Mouse (Mus musculus) splenic B cell, adult 2 months (primary cell): ENCODE measurements at regions not wholly inside any gene's neighbourhood (a gene's known extent, or its start where the extent isn't known, plus 50 kb on each side); places are given as distances from the start of the nearest gene placed in this dataset.

ENCODE experiments used
- DNase-seq: peaks from one replicate; pipeline ENCODE4 v3.0.0-alpha.2; 2011; ENCODE audit warnings: low read depth, low spot score
- H3K27me3 ChIP-seq: 2 replicates; pipeline ENCODE4 v1.6.1; 2012; ENCODE audit warnings: mild to moderate bottlenecking, low read length, moderate library complexity, mixed read lengths; ENCODE audit not compliant: control insufficient read depth, poor library complexity, insufficient read depth, severe bottlenecking
- H3K36me3 ChIP-seq: 2 replicates; pipeline ENCODE4 v1.6.1; 2012; ENCODE audit warnings: mild to moderate bottlenecking, low read length, moderate library complexity, mixed read lengths; ENCODE audit not compliant: control insufficient read depth, poor library complexity, insufficient read depth, severe bottlenecking

DNA sequence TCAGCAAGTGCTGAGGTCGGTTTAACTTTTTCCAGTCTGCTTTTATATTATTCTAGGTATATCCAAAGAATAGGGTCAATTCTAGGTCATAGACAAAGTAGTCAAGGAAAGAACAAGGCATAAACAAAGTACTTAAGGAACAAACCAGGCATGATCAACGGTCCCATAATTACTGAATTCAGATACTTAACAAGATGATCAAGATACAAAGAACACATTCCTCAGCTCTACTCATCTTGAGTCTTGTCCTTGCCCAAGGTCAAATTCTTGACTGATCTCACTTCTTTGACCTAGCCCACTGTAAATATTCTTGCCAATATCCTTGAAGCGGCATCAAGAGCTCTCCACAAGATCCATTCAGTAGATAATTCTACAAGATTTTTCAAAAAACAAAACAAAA, 458.1 kb upstream of the Nr5a2 start:
- no peaks in the 10 kb centered on the region for H3K36me3 ChIP-seq
- no peak for DNase-seq
- no peaks in the 10 kb centered on the region for H3K27me3 ChIP-seq

DNA sequence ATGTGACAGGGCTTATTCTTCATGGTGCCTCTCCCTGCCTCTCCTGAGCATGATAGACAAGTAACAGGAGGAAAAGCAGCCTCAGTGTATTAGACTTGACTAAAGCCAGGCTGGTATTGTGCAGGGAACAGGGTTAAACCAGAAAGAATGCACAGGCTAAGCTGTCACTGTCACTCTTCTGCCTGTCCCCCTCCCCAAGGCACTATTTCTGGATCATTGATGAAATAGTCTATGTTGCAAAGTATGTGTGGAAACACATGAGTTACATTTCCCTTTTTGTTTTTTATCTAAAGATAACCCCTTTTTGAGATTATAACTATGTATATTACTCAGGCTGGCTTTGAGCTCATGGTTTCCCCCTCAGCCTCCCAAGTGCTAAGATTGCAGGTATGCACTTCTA, 436.5 kb upstream of the Nr5a2 start:
- H3K36me3 ChIP-seq = no peaks in the 10 kb centered on the region
- no peak for DNase-seq
- no peaks in the 10 kb centered on the region for H3K27me3 ChIP-seq

DNA sequence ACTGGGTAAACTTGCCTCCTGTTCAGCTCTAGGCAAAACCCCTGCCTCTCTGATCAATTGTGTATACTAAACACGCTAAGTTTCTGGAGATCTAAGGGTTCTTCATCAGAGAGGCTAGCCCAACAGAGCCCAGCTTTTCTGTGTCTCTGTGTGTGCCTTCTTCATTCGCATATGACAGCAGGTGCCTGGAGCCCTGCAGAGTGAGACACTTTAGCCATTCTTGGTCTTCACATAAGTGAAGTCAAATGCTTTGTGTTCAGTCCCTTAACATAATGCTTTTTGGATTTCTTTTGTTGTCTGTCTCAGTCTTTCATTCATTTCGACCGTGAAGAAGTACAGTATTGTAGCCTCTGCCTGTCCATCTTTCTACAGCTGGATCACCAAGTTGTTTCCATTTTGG, 427.3 kb upstream of the Nr5a2 start:
- DNase-seq = no peak
- Histone ChIP-seq H3K27me3 (no peaks in the 10 kb centered on the region), H3K36me3 (no peaks in the 10 kb centered on the region)

DNA sequence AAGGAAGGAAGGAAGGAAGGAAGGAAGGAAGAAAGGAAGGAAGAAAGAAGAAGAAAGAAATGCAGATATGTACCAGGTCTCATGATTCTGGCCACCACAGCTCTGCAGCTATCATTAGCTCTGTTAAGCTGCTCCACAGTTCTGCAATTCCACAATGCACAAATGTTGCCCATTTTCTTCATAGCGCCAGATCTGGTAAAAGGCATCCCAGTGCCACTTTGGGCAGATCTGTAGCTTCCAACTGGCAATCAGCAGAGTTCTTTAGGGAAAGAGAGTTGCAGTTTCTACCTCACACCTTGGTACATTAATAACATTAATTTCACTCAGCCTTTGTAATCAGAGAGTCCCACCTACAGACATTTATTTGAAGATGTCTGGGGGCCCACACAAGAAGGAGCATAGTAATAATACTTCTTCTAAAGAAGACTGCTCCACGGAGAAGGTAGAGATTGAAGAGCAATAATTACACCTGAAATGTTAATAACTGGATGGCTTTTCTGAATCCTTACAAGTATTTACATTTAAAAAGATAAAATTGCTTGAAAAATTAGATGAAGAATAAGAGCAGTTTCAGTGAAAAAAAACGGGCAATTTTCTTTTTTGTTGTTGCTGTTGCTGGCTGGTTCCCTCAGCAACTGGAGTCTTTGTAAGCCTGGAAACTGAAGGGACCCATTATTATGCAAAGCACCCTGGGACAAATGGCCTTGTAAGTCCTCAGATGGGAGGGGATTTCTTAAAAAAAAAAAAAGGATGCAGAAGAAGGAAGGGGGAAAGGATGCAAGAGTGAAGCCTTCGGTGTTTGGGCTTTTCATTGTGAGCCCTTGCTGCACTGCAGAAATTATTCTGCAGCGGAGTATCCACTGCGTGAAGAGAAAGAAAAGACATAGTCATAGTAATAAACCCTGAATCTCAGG, 418.1 kb upstream of the Nr5a2 start:
- Histone ChIP-seq H3K36me3 (no peaks in the 10 kb centered on the region), H3K27me3 (no peaks in the 10 kb centered on the region)
- no peak for DNase-seq

DNA sequence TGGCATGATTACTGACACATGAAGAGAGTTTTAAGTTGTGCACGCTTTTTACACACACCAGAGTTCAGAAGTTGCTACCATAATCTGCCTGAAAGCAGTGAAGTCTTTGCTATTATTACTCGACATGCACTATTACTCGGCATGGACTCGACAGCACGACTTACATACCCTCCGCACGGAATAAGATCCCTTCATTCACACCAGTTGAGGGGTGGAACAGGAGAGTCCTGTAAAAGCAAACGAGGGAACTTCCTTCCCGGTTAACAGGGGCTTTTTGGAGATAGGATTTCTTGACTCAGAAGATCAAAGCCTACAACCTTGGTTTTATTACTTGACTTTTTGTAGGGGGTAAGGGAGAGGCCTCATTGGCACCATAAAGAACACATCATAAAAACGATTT, 416.4 kb upstream of the Nr5a2 start:
- no peaks in the 10 kb centered on the region for H3K27me3 ChIP-seq
- no peaks in the 10 kb centered on the region for H3K36me3 ChIP-seq
- DNase-seq = no peak

DNA sequence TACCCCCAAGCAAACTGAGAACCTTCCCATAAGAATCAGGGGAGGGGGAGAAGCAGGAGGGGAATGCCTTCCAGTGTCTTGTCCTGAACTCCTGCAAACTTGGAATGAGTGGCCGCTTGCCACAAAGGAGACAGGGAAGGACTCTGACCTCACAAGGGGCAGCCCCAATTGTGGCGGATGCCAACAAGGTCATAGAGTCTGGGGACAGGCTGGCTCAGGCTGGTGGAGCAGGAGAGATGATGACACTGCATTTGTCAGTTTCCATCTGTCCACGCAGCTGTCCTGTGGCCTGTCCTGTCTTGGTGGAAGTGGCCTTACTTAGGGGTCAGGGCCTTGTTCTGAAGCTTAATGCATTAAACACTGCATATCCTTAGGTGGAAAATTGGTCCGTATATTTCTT, 414.4 kb upstream of the Nr5a2 start:
- no peak for DNase-seq
- Histone ChIP-seq H3K36me3 (no peaks in the 10 kb centered on the region), H3K27me3 (no peaks in the 10 kb centered on the region)

DNA sequence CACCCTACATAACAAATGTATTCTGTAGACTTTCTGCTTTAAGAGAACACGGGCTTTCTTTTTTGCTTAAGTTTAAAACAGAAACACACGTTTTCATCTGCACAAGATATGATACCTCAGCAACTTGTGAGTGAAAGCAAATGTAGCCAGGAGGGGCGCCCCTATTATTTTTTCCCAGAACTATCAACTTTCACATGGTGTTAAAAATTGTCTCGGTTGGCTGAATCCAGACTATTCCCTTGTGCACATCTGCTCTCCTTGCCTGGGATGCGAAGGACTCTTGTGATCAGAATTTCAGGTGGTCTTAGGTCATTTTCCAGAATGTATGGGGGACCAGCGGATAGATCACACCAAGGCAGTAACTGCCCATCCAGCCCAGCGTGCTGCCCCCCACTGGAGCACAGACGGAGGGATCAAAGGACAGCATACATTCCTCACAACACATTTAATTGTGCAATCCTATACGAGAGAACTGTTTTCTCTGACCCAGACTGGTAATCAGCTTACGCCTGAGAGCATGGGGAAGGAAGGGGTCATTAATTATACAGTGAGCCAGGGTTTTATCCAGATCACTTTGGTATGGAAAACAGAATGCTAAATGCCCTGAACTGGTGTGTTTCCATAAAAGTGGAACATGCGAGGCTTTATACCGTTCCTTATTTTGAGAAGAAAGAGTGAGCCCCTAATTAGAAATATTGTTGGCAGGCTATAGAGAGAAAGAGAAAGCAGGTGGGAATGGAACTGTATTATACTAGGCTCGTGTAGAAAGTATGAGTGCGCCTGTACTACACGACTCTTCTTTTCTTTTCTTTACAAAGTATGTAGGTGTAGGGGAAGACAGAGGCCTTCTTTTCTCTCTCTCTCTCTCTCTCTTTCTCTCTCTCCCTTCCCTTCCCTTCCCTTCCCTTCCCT, 413.5 kb upstream of the Nr5a2 start:
- H3K27me3 ChIP-seq = no peaks in the 10 kb centered on the region
- no peaks in the 10 kb centered on the region for H3K36me3 ChIP-seq
- no peak for DNase-seq

DNA sequence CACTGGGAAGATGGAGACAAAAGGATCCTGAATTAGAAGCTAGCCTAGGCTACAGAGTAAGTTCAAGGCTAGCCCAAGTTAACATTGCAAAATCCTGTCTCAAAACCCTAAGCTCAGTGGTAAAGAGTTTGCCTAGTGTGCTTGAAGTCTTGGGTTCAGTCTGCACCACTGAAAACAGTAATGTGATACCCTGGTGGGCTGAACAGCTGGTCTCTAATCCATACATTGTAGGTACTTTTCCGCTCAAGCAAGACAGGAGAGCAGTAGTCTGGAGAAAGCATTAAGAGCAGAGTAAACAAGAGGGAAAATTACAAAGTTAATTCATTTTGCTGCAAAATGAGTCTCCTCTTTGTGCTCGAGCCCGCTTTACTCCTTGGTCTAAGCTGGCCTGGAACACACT, 412.0 kb upstream of the Nr5a2 start:
- DNase-seq = no peak
- no peaks in the 10 kb centered on the region for H3K36me3 ChIP-seq
- H3K27me3 ChIP-seq = no peaks in the 10 kb centered on the region

DNA sequence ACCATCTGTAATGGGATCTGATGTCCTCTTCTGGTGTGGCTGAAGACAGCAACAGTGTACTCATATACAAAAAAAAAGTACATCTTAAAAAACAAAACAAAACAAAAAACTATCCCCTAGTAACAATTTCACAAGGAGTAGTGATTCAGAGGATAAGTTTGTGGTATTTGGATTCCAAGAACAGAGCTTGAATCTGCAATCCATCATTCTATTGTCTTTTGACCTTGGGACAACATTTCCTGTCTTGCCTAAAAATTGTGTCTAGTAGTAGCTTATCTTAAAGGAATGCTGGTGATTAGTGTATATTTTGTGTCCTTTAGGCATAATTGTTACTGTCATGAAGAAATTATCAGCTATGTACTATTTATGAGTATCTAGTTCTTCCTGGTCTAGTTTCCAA, 404.1 kb upstream of the Nr5a2 start:
- no peak for DNase-seq
- no peaks in the 10 kb centered on the region for H3K27me3 ChIP-seq
- H3K36me3 ChIP-seq = no peaks in the 10 kb centered on the region

DNA sequence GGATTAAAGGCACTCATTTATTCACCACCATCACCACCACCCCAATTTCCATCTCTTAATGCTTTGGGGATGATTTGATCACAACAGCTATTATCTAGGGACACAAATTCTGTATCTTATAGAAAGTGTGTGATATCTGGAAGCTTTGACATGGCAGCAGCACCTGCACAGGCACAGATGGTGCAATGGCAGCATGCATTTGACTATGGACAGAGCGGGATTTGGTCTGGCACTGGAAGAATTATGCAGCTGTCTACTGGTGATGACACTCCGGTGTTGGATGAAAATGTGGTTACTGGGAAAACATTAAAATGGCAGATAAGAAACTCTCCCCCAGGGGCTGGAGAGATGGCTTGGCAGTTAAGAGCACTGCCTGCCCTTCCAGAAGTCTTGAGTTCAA, 403.7 kb upstream of the Nr5a2 start:
- Histone ChIP-seq H3K36me3 (no peaks in the 10 kb centered on the region), H3K27me3 (no peaks in the 10 kb centered on the region)
- DNase-seq = no peak

DNA sequence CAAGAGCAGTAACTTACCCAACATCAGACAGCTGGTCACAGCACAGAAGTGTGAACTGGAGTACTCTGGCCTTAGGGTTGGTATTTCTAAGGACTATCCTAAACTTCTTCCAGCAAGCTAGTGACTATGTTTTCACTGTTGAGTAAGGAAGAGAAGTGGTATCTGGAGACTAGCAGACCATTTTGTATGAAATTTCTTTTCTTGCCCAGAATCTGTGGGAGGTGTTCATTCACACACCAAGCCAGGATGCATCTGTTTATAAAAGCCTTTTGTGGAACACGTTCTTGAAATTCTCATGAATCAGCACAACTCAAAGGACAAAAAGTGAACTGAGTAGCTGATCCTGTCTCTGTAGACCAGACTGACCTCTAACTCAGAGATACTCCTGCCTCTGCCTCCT, 403.3 kb upstream of the Nr5a2 start:
- Histone ChIP-seq H3K36me3 (no peaks in the 10 kb centered on the region), H3K27me3 (no peaks in the 10 kb centered on the region)
- no peak for DNase-seq

DNA sequence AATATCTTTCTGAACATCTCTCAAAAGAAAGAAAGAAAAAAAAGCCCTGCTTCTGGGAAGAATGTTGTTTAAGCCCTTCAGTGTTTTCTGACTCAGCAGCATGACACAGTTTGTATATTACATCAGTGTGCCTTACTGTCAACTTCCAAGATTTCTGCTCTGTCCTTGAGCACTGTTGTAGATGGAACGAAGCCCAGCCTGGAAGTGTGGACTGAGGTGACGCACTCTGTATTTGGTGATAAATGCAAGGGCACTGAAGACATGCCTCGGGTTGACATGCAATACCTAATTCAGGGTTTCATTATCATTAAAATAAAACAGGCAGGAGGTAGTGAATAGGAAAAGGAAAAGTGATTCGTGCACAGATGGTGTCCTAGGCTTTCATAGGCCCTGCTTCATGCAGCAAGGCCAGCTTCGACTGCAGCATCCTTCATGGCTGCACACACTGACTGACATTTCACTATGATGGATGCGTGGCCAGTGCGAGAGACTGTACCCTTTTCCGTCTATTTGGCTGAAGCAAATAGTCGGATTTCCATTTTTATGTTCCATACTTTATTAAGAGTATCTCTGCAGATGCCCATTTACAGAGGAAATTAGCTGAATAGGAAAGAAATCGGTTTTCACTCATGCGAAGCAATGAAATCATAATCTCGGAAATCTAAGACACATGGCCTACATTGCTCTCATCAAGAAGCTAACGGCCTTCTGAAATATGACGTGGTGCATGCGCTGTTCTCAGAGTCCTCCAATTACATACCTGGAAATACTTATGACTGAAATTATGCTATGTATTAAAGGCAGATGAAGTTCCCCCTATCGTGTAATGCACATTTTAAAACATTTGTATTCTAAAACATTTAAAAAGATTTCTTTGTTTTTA, 400.7 kb upstream of the Nr5a2 start:
- no peak for DNase-seq
- H3K27me3 ChIP-seq = no peaks in the 10 kb centered on the region
- H3K36me3 ChIP-seq = no peaks in the 10 kb centered on the region

DNA sequence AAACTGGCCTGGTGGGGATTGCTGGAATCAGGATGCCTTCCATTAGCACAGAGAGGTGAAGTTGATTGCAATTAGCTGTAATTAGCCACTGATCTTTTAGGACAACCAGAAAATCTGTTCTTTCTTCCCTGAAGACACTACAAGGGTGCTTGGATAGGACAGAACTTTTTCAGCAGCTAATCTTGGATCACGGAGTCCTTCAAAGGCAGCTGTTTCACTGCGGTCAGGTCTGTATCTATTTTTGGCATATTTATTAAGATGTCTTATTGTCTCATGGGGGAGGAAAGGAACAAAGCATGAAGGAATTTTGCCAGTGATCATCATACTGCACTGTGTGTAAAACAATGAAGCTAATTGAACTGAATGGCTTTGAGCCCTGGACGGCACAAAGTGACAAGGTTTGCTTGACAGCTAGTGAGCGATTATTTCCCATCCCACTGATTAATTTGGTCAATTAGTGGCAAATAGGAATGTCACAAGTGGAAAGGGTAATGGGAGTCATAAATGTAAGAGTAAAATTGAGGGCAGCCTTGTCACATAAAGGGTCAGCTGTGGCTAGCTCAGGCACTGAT, 395.8 kb upstream of the Nr5a2 start:
- Histone ChIP-seq H3K36me3 (no peaks in the 10 kb centered on the region), H3K27me3 (no peaks in the 10 kb centered on the region)
- DNase-seq = no peak

DNA sequence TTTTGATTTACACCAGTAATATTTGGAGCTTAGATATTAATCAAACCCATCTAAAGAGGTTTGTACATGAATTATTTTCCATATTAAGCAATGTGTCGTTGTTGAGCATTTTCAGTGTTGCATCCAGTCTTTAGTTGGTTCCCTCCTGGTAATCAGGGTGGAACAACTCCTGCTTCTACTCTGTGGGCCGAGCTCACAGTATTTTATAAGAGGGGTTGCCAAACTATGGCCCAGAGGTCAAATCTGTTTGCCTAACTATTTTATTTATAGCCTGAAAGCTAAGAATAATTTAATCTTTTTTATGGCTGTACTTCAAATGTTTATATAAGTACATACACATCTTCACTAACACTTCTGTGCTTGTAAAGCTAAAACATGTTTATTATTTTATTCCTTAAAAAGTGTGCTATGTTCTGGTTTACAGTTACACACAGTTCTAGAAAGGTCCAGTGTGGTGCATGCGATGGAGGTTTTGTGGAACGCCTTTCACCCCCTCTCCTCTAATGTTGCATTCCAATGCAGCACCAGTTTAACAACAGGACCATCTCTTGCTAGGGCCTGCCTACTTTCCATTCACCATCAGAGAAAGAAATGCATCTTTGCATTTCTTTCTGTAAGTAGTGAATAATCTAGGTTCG, 392.3 kb upstream of the Nr5a2 start:
- no peak for DNase-seq
- no peaks in the 10 kb centered on the region for H3K36me3 ChIP-seq
- H3K27me3 ChIP-seq = no peaks in the 10 kb centered on the region
